8 mouse cellular contexts compared by ENCODE assay signal in genomic region chr19:8773409-8773808, GRCm38 (mm10). TPM values are rescaled to one million over a fixed set of nuclear protein-coding genes. Genes with fewer than 3 reads are reported as not detected.
A peak's percentile ranks its signal among the peaks of the same experiment; 100 is the strongest.
DNase-seq lines count a peak whose midpoint lies in the region; ATAC-seq and TF ChIP-seq lines count a peak whose summit lies in the region.

No protein-coding gene starts in this region.

- H3K36me3 ChIP-seq in testis, adult 2 months (ENCODE audit: control insufficient read depth, insufficient read depth, low read length), result no peaks in the 10 kb centered on the region
- H3K36me3 ChIP-seq in limb, embryonic 14.5 days (ENCODE audit: control insufficient read depth, insufficient read depth, low read length), result peaks cover 52% of the 10 kb centered on the region

- peak overlapping the region; percentile 98 for H3K4me2 ChIP-seq in limb, embryonic 14.5 days (replicated peaks; ENCODE audit: low read depth, low read length, severe bottlenecking)

- no peak for TF ChIP-seq POLR2A in testis, adult 2 months (IDR thresholded peaks at IDR 0.05; ENCODE audit: control insufficient read depth, low read depth, low read length)
- no peak for TF ChIP-seq POLR2A in limb, embryonic 14.5 days (IDR thresholded peaks at IDR 0.05; ENCODE audit: borderline replicate concordance, extremely low read depth, insufficient read depth, insufficient read length)

- ATAC-seq in limb, embryonic 14.5 days (ENCODE audit: low FRiP score, low read depth), result no peak

- H3K27ac ChIP-seq in testis, adult 2 months (ENCODE audit: control insufficient read depth, insufficient read depth, low read depth, low read length), result peak overlapping the region; percentile 68; the same call in 1 of the 2 replicates
- peak overlapping the region; percentile 99 for H3K27ac ChIP-seq in limb, embryonic 14.5 days (replicated peaks; ENCODE audit: low read depth, low read length)

- H3K27me3 ChIP-seq in testis, adult 2 months (ENCODE audit: control insufficient read depth, insufficient read depth, low read length), result no peaks in the 10 kb centered on the region
- H3K27me3 ChIP-seq in limb, embryonic 14.5 days (ENCODE audit: control insufficient read depth, insufficient read depth, low read length), result no peaks in the 10 kb centered on the region

- peaks cover 6% of the 10 kb centered on the region for H3K4me1 ChIP-seq in testis, adult 2 months (ENCODE audit: control insufficient read depth, insufficient read depth, low read length)
- peaks cover 23% of the 10 kb centered on the region for H3K4me1 ChIP-seq in limb, embryonic 14.5 days (ENCODE audit: control insufficient read depth, insufficient read depth, low read length)

- TF ChIP-seq CTCF in testis, adult 2 months (IDR thresholded peaks at IDR 0.05; ENCODE audit: control insufficient read depth, insufficient read depth, insufficient replicate concordance, low read depth, low read length), result no peak

- peak overlapping the region; percentile 93 for H3K9ac ChIP-seq in limb, embryonic 14.5 days (ENCODE audit: low read depth, low read length, severe bottlenecking)

- H3K9me3 ChIP-seq in limb, embryonic 14.5 days (ENCODE audit: control insufficient read depth, low read length), result no peaks in the 10 kb centered on the region

- peak overlapping the region; percentile 59 for H3K4me3 ChIP-seq in testis, adult 2 months (ENCODE audit: control insufficient read depth, low read depth, low read length)
- peak overlapping the region; percentile 56 for H3K4me3 ChIP-seq in limb, embryonic 14.5 days (replicated peaks; ENCODE audit: low read length)

- DNase-seq in embryo, embryonic 10 days (ENCODE audit: low spot score), result peak; percentile 16
- DNase-seq in embryo, embryonic 11 days, result no peak
- no peak for DNase-seq in testis, postnatal 10 days (ENCODE audit: low spot score)
- no peak for DNase-seq in limb, embryonic 14.5 days (ENCODE audit: low spot score)
- no peak for DNase-seq in right cerebral cortex, postnatal 4 days
- no peak for DNase-seq in right cerebral cortex, adult 18-20 months
- no peak for DNase-seq in cerebellum, adult 11-12 months

- WGBS in limb, embryonic 14.5 days, result 55% methylated on average over 6 of the region's 6 CpGs

RNA-seq across cellular contexts. Expression of gene Tmem179b, which starts 0.9 kb away (rescaled TPM):
- 29.7 and 30.8 TPM in 2 replicates for polyA plus RNA-seq in testis, adult 2 months (2012; rRNA removed)
- polyA plus RNA-seq in limb, embryonic 14.5 days (2012; rRNA removed), result 63.5 and 97.1 TPM in 2 replicates
- polyA plus RNA-seq in limb, embryonic 14.5 days (2014; fragmentation: Nextera tagmentation; extraction: Ambion mirVana), result 83.6 and 84.2 TPM in 2 replicates

RNA-seq across cellular contexts. Expression of gene Tmem223, which starts 2.6 kb away (rescaled TPM):
- polyA plus RNA-seq in testis, adult 2 months (2012; rRNA removed), result 15.8 and 17.0 TPM in 2 replicates
- polyA plus RNA-seq in limb, embryonic 14.5 days (2012; rRNA removed), result 192 and 275 TPM in 2 replicates
- polyA plus RNA-seq in limb, embryonic 14.5 days (2014; fragmentation: Nextera tagmentation; extraction: Ambion mirVana), result 177 and 220 TPM in 2 replicates

RNA-seq across cellular contexts. Expression of gene Taf6l, which starts 12.8 kb away (rescaled TPM):
- 28.1 and 36.2 TPM in 2 replicates for polyA plus RNA-seq in testis, adult 2 months (2012; rRNA removed)
- polyA plus RNA-seq in limb, embryonic 14.5 days (2012; rRNA removed), result 22.4 and 29.1 TPM in 2 replicates
- polyA plus RNA-seq in limb, embryonic 14.5 days (2014; fragmentation: Nextera tagmentation; extraction: Ambion mirVana), result 21.3 and 21.8 TPM in 2 replicates

RNA-seq across cellular contexts. Expression of gene Nxf1, which starts 16.5 kb away (rescaled TPM):
- polyA plus RNA-seq in testis, adult 2 months (2012; rRNA removed), result 166 and 174 TPM in 2 replicates
- polyA plus RNA-seq in limb, embryonic 14.5 days (2012; rRNA removed), result 263 and 265 TPM in 2 replicates
- 168 and 187 TPM in 2 replicates for polyA plus RNA-seq in limb, embryonic 14.5 days (2014; fragmentation: Nextera tagmentation; extraction: Ambion mirVana)

RNA-seq across cellular contexts. Expression of gene Polr2g, which starts 25.0 kb away (rescaled TPM):
- polyA plus RNA-seq in testis, adult 2 months (2012; rRNA removed), result 38.4 and 48.4 TPM in 2 replicates
- 135 and 140 TPM in 2 replicates for polyA plus RNA-seq in limb, embryonic 14.5 days (2012; rRNA removed)
- polyA plus RNA-seq in limb, embryonic 14.5 days (2014; fragmentation: Nextera tagmentation; extraction: Ambion mirVana), result 153 and 165 TPM in 2 replicates
